Mouse (Mus musculus): ENCODE measurements around the gene Zdhhc18. TPM values are rescaled to one million over a fixed set of nuclear protein-coding genes. Genes with fewer than 3 reads are reported as not detected.
"Not testable (repeated sequence)": the region's sequence is repeated elsewhere in the genome, so short reads cannot be mapped to it uniquely, and the experiment has no call there.

Zdhhc18 gene
- polyA plus RNA-seq, 1 experiment, result 27.4 TPM

- Histone ChIP-seq H3K4me1 (ENCODE audit: control insufficient read depth, insufficient read depth, low read length) (peaks cover 26% of the 10 kb centered on the region), H3K4me3 (ENCODE audit: insufficient read depth, low read length) (no peak overlapping the region), H3K27ac (ENCODE audit: insufficient read depth, low read depth, low read length) (no peak overlapping the region)
- TF ChIP-seq POLR2A (IDR thresholded peaks at IDR 0.05; ENCODE audit: borderline replicate concordance, low read depth, low read length) (no peak), CTCF (IDR thresholded peaks at IDR 0.05; ENCODE audit: low read depth, low read length) (no peak)
Observed at GRCm38 (mm10) chr4:133656997-133657396, 7.0 kb upstream of the Zdhhc18 start.

- Histone ChIP-seq H3K4me1 (ENCODE audit: control insufficient read depth, insufficient read depth, low read length) (peaks cover 26% of the 10 kb centered on the region), H3K27ac (ENCODE audit: insufficient read depth, low read depth, low read length) (no peak overlapping the region), H3K4me3 (ENCODE audit: insufficient read depth, low read length) (no peak overlapping the region)
- no peak for TF ChIP-seq CTCF (IDR thresholded peaks at IDR 0.05; ENCODE audit: low read depth, low read length)
- TF ChIP-seq POLR2A (IDR thresholded peaks at IDR 0.05; ENCODE audit: borderline replicate concordance, low read depth, low read length), result no peak
Observed at GRCm38 (mm10) chr4:133656294-133656693, 6.3 kb upstream of the Zdhhc18 start.

GRCm38 (mm10) chr4:133654070-133654469 lies 4.1 kb upstream of the Zdhhc18 start:
- not testable (repeated sequence) for H3K4me3 ChIP-seq (ENCODE audit: insufficient read depth, low read length); H3K27ac ChIP-seq (ENCODE audit: insufficient read depth, low read depth, low read length)
- peaks cover 18% of the 10 kb centered on the region for H3K4me1 ChIP-seq (ENCODE audit: control insufficient read depth, insufficient read depth, low read length)

GRCm38 (mm10) chr4:133652746-133653145 lies 2.8 kb upstream of the Zdhhc18 start:
- H3K4me1 ChIP-seq (ENCODE audit: control insufficient read depth, insufficient read depth, low read length), result peaks cover 8% of the 10 kb centered on the region
- TF ChIP-seq POLR2A (IDR thresholded peaks at IDR 0.05; ENCODE audit: borderline replicate concordance, low read depth, low read length) (no peak), CTCF (IDR thresholded peaks at IDR 0.05; ENCODE audit: low read depth, low read length) (no peak)
- H3K27ac ChIP-seq (ENCODE audit: insufficient read depth, low read depth, low read length), result no peak overlapping the region
- no peak overlapping the region for H3K4me3 ChIP-seq (ENCODE audit: insufficient read depth, low read length)

- H3K4me1 ChIP-seq (ENCODE audit: control insufficient read depth, insufficient read depth, low read length), result peaks cover 4% of the 10 kb centered on the region
- no peak overlapping the region for H3K27ac ChIP-seq (ENCODE audit: insufficient read depth, low read depth, low read length)
- TF ChIP-seq CTCF (IDR thresholded peaks at IDR 0.05; ENCODE audit: low read depth, low read length) (no peak), POLR2A (IDR thresholded peaks at IDR 0.05; ENCODE audit: borderline replicate concordance, low read depth, low read length) (no peak)
- H3K4me3 ChIP-seq (ENCODE audit: insufficient read depth, low read length), result no peak overlapping the region
Observed at GRCm38 (mm10) chr4:133651986-133652385, 2.0 kb upstream of the Zdhhc18 start.

GRCm38 (mm10) chr4:133651445-133651844 lies 1.5 kb upstream of the Zdhhc18 start:
- TF ChIP-seq POLR2A (IDR thresholded peaks at IDR 0.05; ENCODE audit: borderline replicate concordance, low read depth, low read length) (no peak), CTCF (IDR thresholded peaks at IDR 0.05; ENCODE audit: low read depth, low read length) (no peak)
- H3K4me1 ChIP-seq (ENCODE audit: control insufficient read depth, insufficient read depth, low read length), result peaks cover 4% of the 10 kb centered on the region
- H3K4me3 ChIP-seq (ENCODE audit: insufficient read depth, low read length), result no peak overlapping the region
- H3K27ac ChIP-seq (ENCODE audit: insufficient read depth, low read depth, low read length), result 0 out of 2 replicates have a peak overlapping the region, but pooled peaks have one; percentile 10

- H3K4me1 ChIP-seq (ENCODE audit: control insufficient read depth, insufficient read depth, low read length), result not testable (repeated sequence)
- peak overlapping the region; percentile 92 for H3K4me3 ChIP-seq (ENCODE audit: insufficient read depth, low read length)
- peak overlapping the region; percentile 55 for H3K27ac ChIP-seq (ENCODE audit: insufficient read depth, low read depth, low read length)
Observed at GRCm38 (mm10) chr4:133649464-133649863, 490 bp downstream of the Zdhhc18 start.

GRCm38 (mm10) chr4:133645680-133646079 lies 4.3 kb downstream of the Zdhhc18 start:
- Histone ChIP-seq H3K27ac (ENCODE audit: insufficient read depth, low read depth, low read length) (no peak overlapping the region), H3K4me1 (ENCODE audit: control insufficient read depth, insufficient read depth, low read length) (no peaks in the 10 kb centered on the region), H3K4me3 (ENCODE audit: insufficient read depth, low read length) (no peak overlapping the region)
- no peak for TF ChIP-seq POLR2A (IDR thresholded peaks at IDR 0.05; ENCODE audit: borderline replicate concordance, low read depth, low read length)
- TF ChIP-seq CTCF (IDR thresholded peaks at IDR 0.05; ENCODE audit: low read depth, low read length), result no peak

GRCm38 (mm10) chr4:133645195-133645594 lies 4.8 kb downstream of the Zdhhc18 start:
- Histone ChIP-seq H3K4me1 (ENCODE audit: control insufficient read depth, insufficient read depth, low read length) (no peaks in the 10 kb centered on the region), H3K4me3 (ENCODE audit: insufficient read depth, low read length) (no peak overlapping the region), H3K27ac (ENCODE audit: insufficient read depth, low read depth, low read length) (no peak overlapping the region)
- TF ChIP-seq CTCF (IDR thresholded peaks at IDR 0.05; ENCODE audit: low read depth, low read length) (no peak), POLR2A (IDR thresholded peaks at IDR 0.05; ENCODE audit: borderline replicate concordance, low read depth, low read length) (no peak)

GRCm38 (mm10) chr4:133634043-133634410 lies 15.9 kb downstream of the Zdhhc18 start:
- peaks cover 18% of the 10 kb centered on the region for H3K4me1 ChIP-seq (ENCODE audit: control insufficient read depth, insufficient read depth, low read length)
- no peak overlapping the region for H3K4me3 ChIP-seq (ENCODE audit: insufficient read depth, low read length)
- H3K27ac ChIP-seq (ENCODE audit: insufficient read depth, low read depth, low read length), result no peak overlapping the region
- no peak for TF ChIP-seq POLR2A (IDR thresholded peaks at IDR 0.05; ENCODE audit: borderline replicate concordance, low read depth, low read length)
- TF ChIP-seq CTCF (IDR thresholded peaks at IDR 0.05; ENCODE audit: low read depth, low read length), result no peak

GRCm38 (mm10) chr4:133633332-133634042 lies 16.5 kb downstream of the Zdhhc18 start:
- no peak for TF ChIP-seq POLR2A (IDR thresholded peaks at IDR 0.05; ENCODE audit: borderline replicate concordance, low read depth, low read length)
- no peak overlapping the region for H3K27ac ChIP-seq (ENCODE audit: insufficient read depth, low read depth, low read length)
- H3K4me3 ChIP-seq (ENCODE audit: insufficient read depth, low read length), result peak overlapping the region; percentile 68
- peaks cover 20% of the 10 kb centered on the region for H3K4me1 ChIP-seq (ENCODE audit: control insufficient read depth, insufficient read depth, low read length)

Measured in bone marrow macrophage, adult 2 months (primary cell).